Mouse (Mus musculus): ENCODE measurements around the gene Hnrnpl. TPM values are rescaled to one million over a fixed set of nuclear protein-coding genes. Genes with fewer than 3 reads are reported as not detected.

Hnrnpl gene
- polyA plus RNA-seq, 1 experiment from 2014 or later, result 88.6 TPM

DNA sequence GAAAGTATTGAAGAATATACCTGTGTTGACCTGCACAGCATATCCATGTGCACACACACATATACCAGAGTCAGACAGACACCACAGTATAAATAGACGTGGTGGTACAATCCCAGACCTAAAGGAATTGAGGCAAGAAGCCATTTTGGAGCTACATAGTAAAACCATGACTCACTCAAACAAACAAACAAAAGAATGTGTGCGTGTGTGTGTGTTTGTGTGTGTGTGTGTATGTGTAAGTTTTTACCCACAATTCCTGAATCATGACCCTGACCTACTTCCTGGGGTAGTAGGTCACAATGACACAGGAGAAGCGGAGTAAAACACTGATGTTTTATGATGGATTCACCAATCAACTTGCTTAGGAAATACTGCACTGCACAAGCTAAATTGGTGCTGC, 6.9 kb upstream of the Hnrnpl start:
- DNase-seq, result no peak
- WGBS (ENCODE audit: insufficient replicate concordance), result 58% methylated on average over 3 of the region's 3 CpGs
- H3K27ac ChIP-seq (ENCODE audit: low read depth), result no peak overlapping the region; the same call in 1 of the 2 replicates

GRCm38 (mm10) chr7:28801901-28802670, 6.3 kb upstream of the Hnrnpl start:
- H3K36me3 ChIP-seq (replicated peaks; ENCODE audit: insufficient read depth, low read length), result 0 out of 2 replicates have a peak, but pooled peaks cover 2% of the 10 kb centered on the region
- H3K4me2 ChIP-seq (ENCODE audit: low read depth, low read length), result 0 out of 2 replicates have a peak overlapping the region, but pooled peaks have one; percentile 45
- no peaks in the 10 kb centered on the region for H3K27me3 ChIP-seq (ENCODE audit: insufficient read depth, low read length)
- DNase-seq (no peak), ATAC-seq (no peak)
- peaks cover 23% of the 10 kb centered on the region for H3K4me1 ChIP-seq (ENCODE audit: insufficient read depth)
- peak overlapping the region; percentile 87 for H3K27ac ChIP-seq (ENCODE audit: low read depth)
- H3K9me3 ChIP-seq (ENCODE audit: low read length), result no peaks in the 10 kb centered on the region
- WGBS (ENCODE audit: insufficient replicate concordance), result 49% methylated on average over 10 of the region's 10 CpGs
- H3K9ac ChIP-seq (replicated peaks), result no peak overlapping the region
- no peak for TF ChIP-seq EP300 (IDR thresholded peaks at IDR 0.05; ENCODE audit: low read depth)
- no peak overlapping the region for H3K4me3 ChIP-seq (ENCODE audit: low read depth, low read length)

More for the DNA sequence above, 6.9 kb upstream of the Hnrnpl start:
- peak; percentile 58 for ATAC-seq
- Histone ChIP-seq H3K27me3 (ENCODE audit: insufficient read depth, low read length) (no peaks in the 10 kb centered on the region), H3K4me3 (ENCODE audit: low read depth, low read length) (no peak overlapping the region), H3K9me3 (ENCODE audit: low read length) (no peaks in the 10 kb centered on the region), H3K4me2 (ENCODE audit: low read depth, low read length) (no peak overlapping the region), H3K4me1 (ENCODE audit: insufficient read depth) (peaks cover 26% of the 10 kb centered on the region), H3K9ac (replicated peaks) (no peak overlapping the region), H3K36me3 (replicated peaks; ENCODE audit: insufficient read depth, low read length) (0 out of 2 replicates have a peak, but pooled peaks cover 2% of the 10 kb centered on the region)
- no peak for TF ChIP-seq EP300 (IDR thresholded peaks at IDR 0.05; ENCODE audit: low read depth)
- TF ChIP-seq CTCF (IDR thresholded peaks at IDR 0.05; ENCODE audit: low read depth), result no peak

DNA sequence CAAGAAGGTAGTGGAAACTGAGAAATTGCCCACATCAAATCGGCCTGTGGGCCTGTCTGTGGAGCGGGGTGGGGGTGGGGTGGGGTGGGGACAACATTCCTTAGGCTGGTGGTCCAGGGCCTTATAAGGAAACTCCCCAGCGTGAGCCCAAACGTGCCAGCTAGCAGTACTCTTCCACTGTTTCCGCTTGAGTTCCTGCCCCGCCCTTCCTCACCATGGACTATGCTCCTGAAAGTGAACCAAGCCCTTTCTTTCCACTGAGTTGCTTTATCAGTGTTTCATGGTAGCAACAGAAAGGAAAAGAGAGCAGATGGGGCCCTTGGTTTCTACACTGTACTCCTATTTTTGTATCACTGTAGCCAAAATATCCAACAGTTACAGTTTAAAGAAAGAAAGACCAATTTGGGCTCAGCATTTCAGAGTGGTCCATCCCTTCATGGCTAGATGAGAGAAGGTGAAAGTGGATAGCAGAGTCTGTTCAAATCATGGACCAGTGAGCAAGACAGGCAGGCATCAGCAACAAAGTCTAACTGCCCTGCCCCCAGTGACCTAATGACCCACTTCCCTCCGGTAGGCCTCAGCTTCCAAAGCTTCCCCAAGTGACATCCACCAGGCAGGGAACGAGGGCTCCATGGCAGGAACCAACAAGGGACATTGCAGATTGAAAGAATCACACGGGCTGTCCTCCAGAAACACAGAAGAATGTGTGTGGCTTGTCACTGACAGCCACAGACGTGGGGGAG, 5.3 kb upstream of the Hnrnpl start:
- Histone ChIP-seq H3K9me3 (ENCODE audit: low read length) (no peaks in the 10 kb centered on the region), H3K27ac (ENCODE audit: low read depth) (peak overlapping the region; percentile 87), H3K4me1 (ENCODE audit: insufficient read depth) (peaks cover 29% of the 10 kb centered on the region), H3K4me3 (ENCODE audit: low read depth, low read length) (no peak overlapping the region), H3K9ac (replicated peaks) (no peak overlapping the region; the same call in 1 of the 2 replicates), H3K36me3 (replicated peaks; ENCODE audit: insufficient read depth, low read length) (0 out of 2 replicates have a peak, but pooled peaks cover 2% of the 10 kb centered on the region), H3K4me2 (ENCODE audit: low read depth, low read length) (peak overlapping the region; percentile 45), H3K27me3 (ENCODE audit: insufficient read depth, low read length) (no peaks in the 10 kb centered on the region)
- no peak for TF ChIP-seq CTCF (IDR thresholded peaks at IDR 0.05; ENCODE audit: low read depth)
- TF ChIP-seq EP300 (IDR thresholded peaks at IDR 0.05; ENCODE audit: low read depth), result no peak
- DNase-seq (peak; percentile 55), ATAC-seq (peak; percentile 35)
- WGBS (ENCODE audit: insufficient replicate concordance), result 15% methylated on average over 10 of the region's 10 CpGs

DNA sequence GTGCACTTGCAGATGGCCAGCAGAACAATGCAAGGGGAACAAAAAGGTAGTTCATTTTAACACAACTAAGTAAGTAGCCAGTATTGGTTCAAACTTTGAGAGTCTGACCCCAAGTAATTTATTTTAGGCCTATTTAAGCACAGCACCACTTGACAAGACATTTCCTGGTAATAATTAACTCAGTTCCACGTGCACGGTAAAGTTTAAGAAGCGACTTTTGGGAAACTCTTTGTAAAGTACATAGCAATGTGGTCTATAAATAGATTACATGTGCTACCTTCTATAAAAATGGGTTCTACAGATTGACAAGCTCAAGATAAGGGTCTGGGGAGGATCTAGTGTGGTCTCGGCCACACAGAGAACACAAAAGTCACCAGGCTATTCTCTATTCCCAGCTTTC, 4.6 kb upstream of the Hnrnpl start:
- no peak overlapping the region for H3K4me2 ChIP-seq (ENCODE audit: low read depth, low read length)
- ATAC-seq, result no peak

DNA sequence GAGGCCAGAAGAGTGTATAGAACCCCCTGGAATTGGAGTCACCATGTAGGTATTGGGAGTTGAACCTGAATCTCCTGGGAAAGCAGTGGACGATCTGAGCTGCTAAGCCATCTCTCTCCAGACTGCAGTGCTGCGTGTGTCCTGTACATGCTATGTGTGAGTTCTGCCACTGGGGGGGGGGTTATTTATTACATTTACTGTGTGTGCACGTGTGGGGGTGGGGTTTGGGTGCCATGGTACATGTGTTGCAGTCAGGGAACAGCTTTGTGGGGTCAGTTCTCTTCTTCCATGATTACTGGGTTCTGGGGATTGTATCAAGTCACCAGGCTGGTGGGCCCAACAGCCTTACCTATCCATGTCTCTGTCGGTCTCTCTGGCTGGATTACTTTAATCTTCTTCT, 1.5 kb upstream of the Hnrnpl start:
- H3K36me3 ChIP-seq (replicated peaks; ENCODE audit: insufficient read depth, low read length), result no peaks in the 10 kb centered on the region
- 64% methylated on average over 4 of the region's 4 CpGs for WGBS (ENCODE audit: insufficient replicate concordance)
- H3K4me2 ChIP-seq (ENCODE audit: low read depth, low read length), result no peak overlapping the region
- H3K27me3 ChIP-seq (ENCODE audit: insufficient read depth, low read length), result no peaks in the 10 kb centered on the region
- peak; percentile 63 for DNase-seq
- no peaks in the 10 kb centered on the region for H3K9me3 ChIP-seq (ENCODE audit: low read length)
- peaks cover 34% of the 10 kb centered on the region for H3K4me1 ChIP-seq (ENCODE audit: insufficient read depth)
- H3K9ac ChIP-seq (replicated peaks), result no peak overlapping the region
- TF ChIP-seq EP300 (IDR thresholded peaks at IDR 0.05; ENCODE audit: low read depth), result no peak
- TF ChIP-seq CTCF (IDR thresholded peaks at IDR 0.05; ENCODE audit: low read depth), result peak; percentile 36
- ATAC-seq, result no peak
- no peak overlapping the region for H3K27ac ChIP-seq (ENCODE audit: low read depth)
- H3K4me3 ChIP-seq (ENCODE audit: low read depth, low read length), result no peak overlapping the region

More for the DNA sequence above, 4.6 kb upstream of the Hnrnpl start:
- Histone ChIP-seq H3K36me3 (replicated peaks; ENCODE audit: insufficient read depth, low read length) (0 out of 2 replicates have a peak, but pooled peaks cover 2% of the 10 kb centered on the region), H3K4me3 (ENCODE audit: low read depth, low read length) (no peak overlapping the region), H3K9ac (replicated peaks) (no peak overlapping the region), H3K4me1 (ENCODE audit: insufficient read depth) (peaks cover 34% of the 10 kb centered on the region), H3K27me3 (ENCODE audit: insufficient read depth, low read length) (no peaks in the 10 kb centered on the region), H3K9me3 (ENCODE audit: low read length) (no peaks in the 10 kb centered on the region), H3K27ac (ENCODE audit: low read depth) (peak overlapping the region; percentile 87)
- TF ChIP-seq EP300 (IDR thresholded peaks at IDR 0.05; ENCODE audit: low read depth), result no peak
- 29% methylated on average over 4 of the region's 4 CpGs for WGBS (ENCODE audit: insufficient replicate concordance)
- DNase-seq, result no peak

DNA sequence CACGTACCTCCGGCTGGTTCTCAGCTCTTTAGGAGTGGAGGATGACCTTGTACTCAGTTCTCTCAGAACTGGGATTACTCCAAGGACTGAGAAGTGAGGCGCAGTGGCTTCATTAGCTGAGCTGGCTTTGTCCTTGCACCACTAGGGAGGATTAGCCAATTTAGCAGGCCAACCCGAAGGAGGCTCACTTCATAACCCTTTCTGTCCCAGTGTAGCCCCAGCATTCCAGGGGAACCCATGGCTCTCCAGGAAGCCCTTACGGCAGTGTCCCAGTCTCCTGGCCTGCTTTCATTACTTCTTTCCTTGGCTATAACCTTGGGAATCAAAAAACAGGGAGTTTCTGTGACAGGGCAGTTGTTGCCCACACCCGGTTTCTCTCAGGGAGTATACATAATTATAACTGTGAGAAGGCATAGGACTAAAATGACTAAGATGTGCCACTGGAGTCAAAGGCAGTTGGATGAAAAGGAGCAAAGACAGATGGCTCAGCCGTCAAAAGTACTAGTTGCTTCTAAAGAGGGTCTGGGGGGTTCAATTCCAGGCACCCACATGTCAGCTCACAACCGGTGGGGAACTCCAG, 610 bp upstream of the Hnrnpl start:
- Histone ChIP-seq H3K4me2 (ENCODE audit: low read depth, low read length) (peak overlapping the region; percentile 92), H3K27ac (ENCODE audit: low read depth) (peak overlapping the region; percentile 100), H3K9me3 (ENCODE audit: low read length) (no peaks in the 10 kb centered on the region), H3K9ac (replicated peaks) (peak overlapping the region; percentile 98), H3K27me3 (ENCODE audit: insufficient read depth, low read length) (no peaks in the 10 kb centered on the region), H3K4me3 (ENCODE audit: low read depth, low read length) (peak overlapping the region; percentile 89), H3K4me1 (ENCODE audit: insufficient read depth) (peaks cover 34% of the 10 kb centered on the region), H3K36me3 (replicated peaks; ENCODE audit: insufficient read depth, low read length) (peaks cover under 1% of the 10 kb centered on the region)
- ATAC-seq (no peak), DNase-seq (no peak)
- 53% methylated on average over 8 of the region's 8 CpGs for WGBS (ENCODE audit: insufficient replicate concordance)
- TF ChIP-seq CTCF (IDR thresholded peaks at IDR 0.05; ENCODE audit: low read depth) (no peak), EP300 (IDR thresholded peaks at IDR 0.05; ENCODE audit: low read depth) (no peak)
